Mouse (Mus musculus): ENCODE data around the gene Inpp4b.

Inpp4b gene

DNA sequence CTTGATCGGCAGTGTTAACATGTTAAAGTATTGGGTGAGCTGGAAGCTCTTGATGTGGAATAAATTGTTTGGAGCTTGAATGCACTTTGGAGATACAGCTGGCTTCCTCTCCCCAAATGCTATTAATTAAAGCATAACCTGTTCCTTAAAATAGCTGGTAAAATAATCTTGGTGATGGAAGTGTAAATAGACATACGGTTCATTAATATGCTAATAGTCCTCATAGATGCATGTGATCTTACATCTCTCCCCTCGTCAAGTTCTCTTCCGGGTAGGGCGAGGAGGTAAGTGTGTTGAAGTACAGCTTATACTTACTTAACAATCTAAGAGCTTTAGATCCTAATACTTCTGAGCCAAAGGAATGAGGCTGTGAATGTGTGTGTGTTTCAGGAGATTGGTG is 430.5 kb downstream of the Inpp4b start:
- in situ Hi-C loops (cut with MboI, MseI), result loop anchor here (25.0 kb wide), 1 partner anchor 286 kb away; no protein-coding TSS in a partner anchor

DNA sequence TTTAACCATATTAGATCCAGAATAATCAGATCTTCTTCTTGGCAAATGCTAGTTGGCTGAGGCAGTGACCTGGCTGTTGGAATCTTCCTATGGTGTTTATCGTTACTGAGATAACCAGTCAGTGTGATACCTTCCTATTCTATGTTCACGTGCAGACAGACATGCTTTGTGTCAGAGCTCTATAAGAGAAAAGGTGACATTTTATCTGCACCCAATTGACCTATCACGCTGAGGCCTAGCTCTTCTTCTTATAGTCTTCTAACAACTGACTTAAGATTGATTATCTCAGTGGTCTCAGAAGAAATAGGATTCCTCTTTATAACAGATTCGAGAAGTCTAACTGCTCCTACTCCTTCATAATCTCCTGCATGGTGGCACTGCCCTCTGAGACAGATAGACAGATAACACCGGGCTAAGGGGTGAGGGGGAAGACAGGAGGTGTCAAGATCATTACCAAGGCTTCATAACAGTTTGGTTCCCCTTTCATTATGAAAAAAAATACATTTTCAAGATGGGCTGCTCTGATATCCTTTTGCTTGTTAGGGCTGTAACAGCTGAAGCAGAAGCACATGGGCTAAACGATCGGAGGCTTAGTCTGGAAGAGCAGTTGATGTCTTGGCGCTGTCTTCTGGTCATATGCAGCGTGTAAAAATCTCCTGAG is 431.1 kb downstream of the Inpp4b start:
- in situ Hi-C loops (cut with MboI, MseI), result loop anchor here (25.0 kb wide), 1 partner anchor 286 kb away; no protein-coding TSS in a partner anchor

DNA sequence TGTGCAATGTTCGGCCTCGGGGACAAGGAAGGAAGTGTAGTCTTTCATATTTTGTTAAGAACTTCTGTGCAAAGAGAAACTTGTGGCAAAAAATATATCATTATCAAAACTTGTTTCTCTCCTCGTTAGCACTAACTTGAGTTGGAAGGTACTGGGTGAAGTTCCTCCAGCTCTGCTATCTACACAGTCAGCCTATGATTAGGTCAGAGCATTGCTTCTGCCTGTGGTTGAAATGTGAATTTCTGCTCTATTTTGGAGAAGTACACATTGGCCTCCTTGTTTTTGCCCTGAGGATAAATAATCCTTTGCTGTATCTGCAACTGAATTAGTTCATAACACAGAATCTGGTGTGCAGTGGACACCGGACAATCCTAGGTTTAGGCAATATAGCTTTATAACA is 431.7 kb downstream of the Inpp4b start:
- in situ Hi-C loops (cut with MboI, MseI), result loop anchor here (25.0 kb wide), 1 partner anchor 287 kb away; no protein-coding TSS in a partner anchor

- in situ Hi-C loops (cut with MboI, MseI), result loop anchor here (25.0 kb wide), 1 partner anchor 287 kb away; no protein-coding TSS in a partner anchor
These were observed 432.1 kb downstream of the Inpp4b start for GRCm38 (mm10) chr8:81774454-81774853.

DNA sequence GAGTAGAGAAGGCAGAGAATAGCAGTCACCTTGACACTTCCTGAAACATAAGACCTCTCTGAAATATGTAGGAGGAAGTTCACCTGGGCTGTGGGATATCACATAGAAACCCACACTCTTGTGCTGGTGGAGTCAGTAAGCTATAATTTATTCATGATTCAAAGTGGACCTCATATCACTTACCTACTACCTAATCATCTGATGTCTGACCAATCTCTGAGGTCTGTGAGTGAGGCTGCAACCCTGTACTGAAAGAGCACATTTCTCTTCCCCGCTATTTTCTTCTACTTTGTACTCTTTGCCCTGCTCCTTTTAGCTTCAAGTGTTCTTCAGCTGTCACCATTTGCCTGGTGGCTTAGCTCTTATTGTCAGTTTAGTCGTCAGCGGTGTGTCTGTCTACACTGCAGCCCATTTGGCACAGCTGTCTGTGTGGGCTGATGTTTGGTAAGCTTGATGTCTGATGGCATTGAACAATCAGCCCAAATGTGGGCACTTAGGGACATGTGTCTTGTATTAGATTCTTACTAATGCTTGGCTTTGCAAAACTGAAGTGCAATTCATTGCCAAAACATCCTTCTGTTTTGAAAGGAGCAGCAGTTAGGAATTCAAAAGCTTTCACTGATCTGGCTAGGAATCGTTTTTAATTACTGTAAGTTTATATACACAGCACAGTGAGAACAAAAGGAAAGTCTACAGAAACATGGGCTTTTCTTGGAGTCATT is 434.3 kb downstream of the Inpp4b start:
- in situ Hi-C loops (cut with MboI, MseI), result no loop called here

- in situ Hi-C loops (cut with MboI, MseI), result no loop called here
These were observed 435.3 kb downstream of the Inpp4b start for GRCm38 (mm10) chr8:81777704-81778103.

DNA sequence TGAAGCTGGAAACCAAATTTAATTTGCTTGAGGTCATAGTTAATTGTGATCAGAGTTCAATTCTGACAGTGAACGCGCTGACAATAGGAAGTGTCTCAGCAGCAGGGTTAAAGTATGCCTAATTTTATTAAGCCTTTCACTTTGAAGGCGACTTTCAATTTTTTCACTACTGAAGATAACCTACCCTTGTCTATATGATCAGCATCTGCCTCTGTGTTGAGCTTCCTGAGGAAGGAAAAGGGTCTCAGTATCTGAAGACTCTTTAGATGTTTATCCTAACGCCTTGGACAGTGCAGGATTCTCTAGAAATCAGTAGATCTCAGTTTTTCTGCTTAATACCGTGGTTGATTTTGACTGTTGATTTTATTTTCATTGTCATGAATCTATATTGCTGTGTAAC is 437.1 kb downstream of the Inpp4b start:
- in situ Hi-C loops (cut with MboI, MseI), result no loop called here

- in situ Hi-C loops (cut with MboI, MseI), result no loop called here
These were observed 437.8 kb downstream of the Inpp4b start for GRCm38 (mm10) chr8:81780166-81780565.

GRCm38 (mm10) chr8:81780921-81781675 is 438.7 kb downstream of the Inpp4b start:
- in situ Hi-C loops (cut with MboI, MseI), result no loop called here

DNA sequence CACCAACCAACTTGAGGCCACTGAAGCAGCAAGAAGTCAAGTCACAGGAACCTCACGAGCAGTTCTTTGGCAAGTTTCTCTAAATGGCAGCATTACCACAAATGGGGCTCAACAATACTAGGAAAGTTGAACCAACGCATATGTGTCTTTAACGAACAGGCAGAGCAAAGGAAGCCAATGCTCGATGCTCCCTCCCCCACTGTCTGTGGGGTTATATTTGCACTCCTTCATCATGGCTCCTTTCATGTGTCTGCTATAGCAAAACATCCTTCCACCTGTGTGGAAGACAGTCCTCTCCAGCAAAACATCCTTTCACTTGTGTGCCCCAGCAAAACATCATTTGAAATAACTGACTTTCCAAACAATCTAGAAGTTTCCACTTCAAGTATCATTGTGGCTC is 440.4 kb downstream of the Inpp4b start:
- in situ Hi-C loops (cut with MboI, MseI), result no loop called here

DNA sequence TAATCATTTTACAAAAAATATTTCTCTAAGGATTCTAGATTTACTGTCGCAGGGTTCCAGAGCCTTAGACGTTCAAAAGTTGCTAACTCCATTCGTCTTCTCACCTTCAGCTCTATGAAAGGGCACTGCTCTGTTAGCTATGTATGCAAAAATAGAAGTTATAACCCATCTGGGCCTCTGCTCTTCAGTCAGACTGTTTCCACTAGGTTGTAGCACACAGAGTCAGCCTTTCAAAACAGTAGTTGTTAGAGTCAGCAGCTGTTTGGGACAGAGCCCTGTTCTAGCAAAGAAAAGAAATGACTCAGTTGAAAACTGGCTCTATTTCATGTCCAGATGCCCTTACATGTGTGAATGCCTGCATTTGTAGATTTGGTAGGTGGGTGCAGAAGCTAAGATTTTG is 442.4 kb downstream of the Inpp4b start:
- in situ Hi-C loops (cut with MboI, MseI), result no loop called here

DNA sequence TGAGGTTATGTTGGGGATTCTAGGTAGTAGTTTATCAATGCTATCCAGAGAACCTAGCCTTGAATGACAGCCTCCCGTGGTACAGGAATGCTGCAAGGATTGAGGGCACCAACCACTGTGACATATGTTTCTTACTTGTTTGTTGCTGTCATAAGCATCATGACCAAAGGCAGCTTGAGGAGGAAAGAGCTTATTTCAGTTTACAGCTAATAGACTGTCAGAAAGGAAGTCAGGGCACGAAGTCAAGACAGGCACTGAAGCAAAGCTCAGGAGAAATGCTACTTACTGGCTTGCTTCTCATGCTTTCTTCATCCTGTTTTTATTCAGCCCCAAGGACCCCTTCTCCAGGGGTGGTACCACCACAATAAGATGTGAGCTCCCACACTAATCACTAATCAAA is 446.1 kb downstream of the Inpp4b start:
- in situ Hi-C loops (cut with MboI, MseI), result no loop called here

- in situ Hi-C loops (cut with MboI, MseI), result no loop called here
These were observed 450.3 kb downstream of the Inpp4b start for GRCm38 (mm10) chr8:81792649-81793048.

- in situ Hi-C loops (cut with MboI, MseI), result no loop called here
These were observed 456.1 kb downstream of the Inpp4b start for GRCm38 (mm10) chr8:81798501-81798900.

- in situ Hi-C loops (cut with MboI, MseI), result loop anchor here (5.0 to 25.0 kb wide), 3 partner anchors 33 to 788 kb away; partner anchors contain the start of genes Inpp4b and Usp38
These were observed 458.4 kb downstream of the Inpp4b start for GRCm38 (mm10) chr8:81800792-81801191.

DNA sequence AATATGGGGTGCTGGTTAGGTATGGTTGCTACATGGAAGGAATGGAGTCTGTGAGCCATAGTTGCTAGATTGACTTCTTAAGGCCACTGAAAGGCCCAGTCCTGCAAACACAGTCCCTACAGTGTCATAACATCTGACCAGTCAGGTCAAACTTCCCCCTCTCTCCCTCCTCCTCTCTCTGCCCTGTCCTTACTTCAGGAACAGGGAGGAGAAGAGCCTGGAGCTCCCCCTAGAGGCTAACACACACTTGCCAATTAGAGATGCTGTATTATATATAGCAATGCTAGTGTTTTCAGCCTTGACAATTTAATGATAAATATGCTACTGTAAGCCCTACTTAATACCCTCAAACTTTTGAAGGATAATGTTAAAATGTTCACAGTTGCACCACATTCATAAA is 464.4 kb downstream of the Inpp4b start:
- in situ Hi-C loops (cut with MboI, MseI), result loop anchor here (25.0 kb wide), 2 partner anchors 469 to 794 kb away; partner anchors contain the start of genes Inpp4b and Usp38

- in situ Hi-C loops (cut with MboI, MseI), result loop anchor here (25.0 kb wide), 2 partner anchors 470 to 795 kb away; partner anchors contain the start of genes Inpp4b and Usp38
These were observed 465.2 kb downstream of the Inpp4b start for GRCm38 (mm10) chr8:81807578-81807977.

- in situ Hi-C loops (cut with MboI, MseI), result loop anchor here (25.0 kb wide), 2 partner anchors 471 to 796 kb away; partner anchors contain the start of genes Inpp4b and Usp38
These were observed 466.1 kb downstream of the Inpp4b start for GRCm38 (mm10) chr8:81808406-81808805.

- in situ Hi-C loops (cut with MboI, MseI), result loop anchor here (25.0 kb wide), 2 partner anchors 472 to 797 kb away; partner anchors contain the start of genes Inpp4b and Usp38
These were observed 467.1 kb downstream of the Inpp4b start for GRCm38 (mm10) chr8:81809414-81809813.

DNA sequence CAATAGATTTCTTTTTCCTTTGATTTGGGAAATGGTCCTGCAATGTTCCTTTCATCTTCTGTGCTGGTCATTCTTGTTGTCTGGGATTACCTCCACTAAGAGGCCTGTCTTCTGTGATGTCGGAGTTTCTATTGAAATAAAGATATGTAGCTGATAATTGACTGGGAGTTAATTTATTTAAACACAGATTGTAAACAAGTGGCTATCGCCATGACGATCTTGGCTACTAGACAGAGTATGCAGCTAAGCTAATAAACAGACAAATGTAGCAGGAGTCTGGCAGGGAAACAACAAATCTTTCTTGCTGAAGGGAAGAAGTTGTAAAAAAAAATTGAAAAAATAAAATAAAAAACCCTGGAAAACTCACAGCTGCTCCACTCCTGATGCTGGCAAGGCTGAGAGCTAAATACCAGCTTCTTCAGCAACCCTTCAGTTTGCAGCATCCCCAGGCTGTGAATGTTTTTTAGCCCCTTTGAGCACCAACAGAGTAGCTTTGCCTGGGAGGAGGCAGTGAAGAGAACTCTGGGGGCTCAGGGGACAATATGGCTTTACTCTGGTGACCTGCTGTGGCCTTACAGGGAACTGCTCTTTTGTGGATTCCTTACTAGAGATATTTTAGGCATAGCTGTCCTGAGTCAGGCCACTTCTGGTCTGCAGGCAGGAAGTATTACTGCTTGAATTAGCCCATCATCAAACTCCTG is 469.8 kb downstream of the Inpp4b start:
- in situ Hi-C loops (cut with MboI, MseI), result loop anchor here (25.0 kb wide), 2 partner anchors 475 to 800 kb away; partner anchors contain the start of genes Inpp4b and Usp38

DNA sequence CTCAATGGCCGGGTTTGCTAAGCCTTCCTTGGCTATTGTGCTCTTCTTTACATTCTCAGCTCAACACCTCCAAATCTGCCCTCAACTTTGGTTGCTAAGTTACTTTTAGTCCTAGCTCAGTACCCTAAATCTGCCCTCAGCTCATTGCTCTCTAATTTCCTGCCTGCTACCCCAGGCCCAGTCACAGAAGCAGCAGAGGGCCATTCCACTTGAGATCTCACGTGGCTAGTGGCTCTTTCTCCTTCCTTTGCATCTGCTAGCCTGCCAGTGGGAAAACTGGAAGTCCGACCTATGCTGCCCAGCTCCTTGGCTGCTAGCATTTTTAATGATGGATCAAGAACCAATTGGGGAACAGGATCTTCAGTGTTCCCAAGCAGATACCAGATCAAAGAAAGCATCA is 472.4 kb downstream of the Inpp4b start:
- in situ Hi-C loops (cut with MboI, MseI), result loop anchor here (25.0 kb wide), 2 partner anchors 477 to 802 kb away; partner anchors contain the start of genes Inpp4b and Usp38

Measured in regulatory T cell (primary cell).